Mouse (Mus musculus) testis, adult 2 months (tissue): ENCODE measurements at regions not wholly inside any gene's neighbourhood (a gene's known extent, or its start where the extent isn't known, plus 50 kb on each side); places are given as distances from the start of the nearest gene placed in this dataset.

Source experiments
- CTCF ChIP-seq: fragments of 200-500 bp; IDR thresholded peaks from 2 replicates; pipeline ENCODE4 v1.5.1; 2012; ENCODE audit warnings: low read depth, mild to moderate bottlenecking, inconsistent platforms, low read length, moderate library complexity; ENCODE audit not compliant: control insufficient read depth, insufficient read depth, insufficient replicate concordance
- POLR2A ChIP-seq: fragments of 200-500 bp; IDR thresholded peaks from 2 replicates; pipeline ENCODE4 v1.6.1; 2012; ENCODE audit warnings: low read depth, mild to moderate bottlenecking, inconsistent platforms, low read length, moderate library complexity; ENCODE audit not compliant: control insufficient read depth

GRCm38 (mm10) chr8:23516469-23516868 is 1105.3 kb downstream of the Mrps31 start:
- no peak for TF ChIP-seq CTCF
- no peak for TF ChIP-seq POLR2A
